Mouse (Mus musculus) hindlimb bud, embryonic 11.5 days (tissue): ENCODE measurements around the gene Ttc36.

ENCODE experiments used
- DNase-seq: peaks from one replicate; pipeline ENCODE4 v3.0.0-alpha.2; 2012; ENCODE audit warnings: low read depth, low spot score; ENCODE audit errors: extremely low spot score

Ttc36 gene

DNA sequence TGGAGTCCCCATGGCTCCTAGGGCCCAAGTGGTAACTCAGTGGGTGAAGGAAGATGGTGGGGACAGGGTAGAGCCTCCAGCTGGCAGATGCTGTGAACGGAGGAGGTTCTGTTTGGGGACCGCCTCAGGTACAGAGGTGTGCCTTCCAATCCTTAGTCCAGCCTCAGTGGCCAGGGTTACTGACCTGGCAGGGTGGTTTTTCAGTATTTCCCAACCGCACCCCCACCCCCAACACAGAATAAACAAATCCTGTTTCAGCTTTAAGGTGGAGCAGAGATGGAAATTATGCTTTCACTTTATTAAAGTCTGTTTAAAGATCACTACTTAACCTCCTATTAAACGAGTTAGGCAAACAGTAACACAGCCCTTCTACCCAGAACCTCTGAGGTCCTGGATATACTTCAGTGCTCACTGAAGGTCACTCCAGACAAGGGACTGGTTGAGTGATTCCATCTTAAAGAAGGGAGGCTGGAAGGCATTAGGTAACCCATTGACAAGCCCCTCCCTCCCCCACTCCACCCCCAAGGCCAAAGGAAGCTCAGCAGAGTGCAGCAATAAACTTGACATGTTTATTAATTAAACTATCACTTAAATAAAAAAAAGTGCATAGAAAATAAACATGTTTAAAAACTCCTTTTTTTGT is at the start of gene Ttc36:
TSS of gene Ttc36 (minus strand) at position 265 of the 643 bp plus-strand sequence.
- no peak for DNase-seq

DNA sequence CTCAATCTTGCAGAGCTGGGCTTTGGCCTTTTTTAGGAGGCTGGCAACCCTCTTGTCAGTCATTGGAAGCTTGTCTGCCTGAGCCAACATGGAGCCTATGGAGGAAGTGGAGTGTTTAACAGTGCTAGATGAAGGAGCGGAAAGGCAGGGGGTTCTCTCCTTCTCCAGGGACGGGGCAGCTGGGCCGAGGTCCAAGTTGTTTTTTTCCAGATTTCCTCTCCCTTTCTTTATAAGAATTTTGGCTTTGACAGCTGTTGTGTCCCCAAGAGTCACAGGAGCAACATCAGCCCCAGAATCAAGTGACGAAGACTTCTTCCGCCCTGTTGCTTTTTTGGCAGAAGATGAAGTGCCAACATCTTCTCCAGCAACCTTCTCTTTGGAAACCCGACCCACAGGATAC is 44.6 kb upstream of the Ttc36 start:
- no peak for DNase-seq

DNA sequence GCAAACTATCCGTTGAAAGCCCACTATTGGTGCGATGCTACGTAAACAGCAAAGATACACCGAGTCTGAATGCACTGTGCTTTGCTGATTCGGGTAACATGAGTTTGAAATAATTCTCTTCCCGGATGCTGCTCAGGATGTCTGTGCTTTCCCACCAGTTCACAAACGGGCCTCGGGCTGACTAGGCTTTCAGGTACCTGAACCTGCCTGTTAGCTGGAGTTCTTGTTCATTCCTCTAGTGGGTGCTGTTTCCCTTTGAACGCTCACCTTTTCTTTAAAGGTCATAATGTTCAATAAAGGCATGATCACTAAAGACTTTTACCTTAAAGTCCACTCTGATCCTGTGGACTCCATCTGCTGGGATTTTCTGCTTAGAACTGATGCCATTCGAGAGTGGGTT is 38.4 kb upstream of the Ttc36 start:
- DNase-seq, result no peak

DNA sequence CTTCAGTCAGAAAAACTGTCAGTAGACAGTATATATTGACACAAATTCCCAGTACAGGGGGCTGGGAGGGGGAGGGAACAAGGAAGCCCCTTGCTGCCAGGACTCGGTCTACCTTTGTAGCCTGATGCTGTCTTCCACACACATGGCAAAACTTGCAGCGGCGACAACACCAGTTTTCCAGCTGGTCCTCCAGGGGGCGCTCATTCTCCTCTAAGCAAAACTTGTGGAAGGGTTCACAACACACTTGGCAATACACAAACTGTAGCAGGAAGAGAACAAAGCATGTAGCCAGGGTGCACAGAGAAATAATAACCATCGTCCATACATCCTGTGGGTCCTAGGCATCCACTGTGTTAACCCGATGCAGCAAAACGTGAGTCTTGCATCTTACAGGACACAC is 33.6 kb upstream of the Ttc36 start:
- peak; percentile 35 for DNase-seq

DNA sequence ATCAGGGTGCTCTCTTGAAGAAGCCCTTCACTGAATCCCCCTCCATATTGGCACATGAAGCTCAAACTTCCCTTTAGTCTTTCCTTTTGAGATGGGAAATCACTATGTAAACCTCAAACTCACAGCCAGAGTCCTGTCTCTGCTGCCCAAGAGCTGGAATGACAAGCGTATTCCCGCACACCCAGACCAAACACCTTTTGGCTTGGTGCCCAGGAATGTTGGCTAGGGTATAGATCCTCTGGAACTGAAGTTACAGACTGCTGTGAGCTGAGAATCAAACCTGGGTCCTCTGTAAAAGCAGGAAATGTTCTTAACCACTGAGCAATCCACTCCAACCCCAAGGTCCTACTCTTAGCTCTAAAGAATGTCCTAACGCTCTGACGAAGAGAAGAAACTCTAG is 29.5 kb upstream of the Ttc36 start:
- DNase-seq, result no peak

DNA sequence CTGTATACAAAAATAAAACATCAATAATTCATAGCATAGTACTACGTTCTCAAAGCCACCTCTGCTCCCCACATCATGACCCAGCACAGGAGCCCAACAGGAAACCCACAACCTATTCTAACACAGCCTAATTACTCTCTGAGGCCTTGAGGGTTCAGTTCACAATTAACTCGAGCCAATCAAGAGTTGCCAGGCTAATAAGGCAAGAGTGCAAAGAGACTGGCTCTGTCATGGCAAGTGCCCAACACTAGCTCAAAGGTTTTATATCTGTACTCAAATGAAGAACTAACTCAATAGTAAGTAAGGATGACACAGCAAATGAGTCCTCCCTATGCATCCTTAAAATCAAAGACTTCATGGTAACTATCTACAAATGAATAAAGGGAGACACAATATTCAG is 27.6 kb upstream of the Ttc36 start:
- no peak for DNase-seq

DNA sequence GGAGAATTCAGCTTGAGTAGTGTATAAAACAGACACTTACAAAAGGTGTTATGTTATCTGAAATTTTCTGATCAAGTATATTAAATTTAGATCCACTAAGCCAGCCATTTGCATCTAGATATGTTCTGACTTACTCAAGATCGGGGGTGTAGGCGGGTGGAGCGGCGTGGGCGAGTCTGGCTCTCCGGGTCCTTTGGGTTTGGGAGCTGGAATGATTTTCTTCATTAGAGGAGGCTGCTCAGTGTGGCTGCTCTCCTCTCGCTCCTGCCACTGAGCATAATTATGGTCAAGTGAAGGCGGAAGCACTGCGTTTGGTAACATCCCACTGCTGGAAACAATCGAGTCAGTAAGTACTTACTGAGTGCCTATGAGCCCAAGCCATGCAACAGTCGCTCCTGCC is 26.1 kb upstream of the Ttc36 start:
- no peak for DNase-seq

DNA sequence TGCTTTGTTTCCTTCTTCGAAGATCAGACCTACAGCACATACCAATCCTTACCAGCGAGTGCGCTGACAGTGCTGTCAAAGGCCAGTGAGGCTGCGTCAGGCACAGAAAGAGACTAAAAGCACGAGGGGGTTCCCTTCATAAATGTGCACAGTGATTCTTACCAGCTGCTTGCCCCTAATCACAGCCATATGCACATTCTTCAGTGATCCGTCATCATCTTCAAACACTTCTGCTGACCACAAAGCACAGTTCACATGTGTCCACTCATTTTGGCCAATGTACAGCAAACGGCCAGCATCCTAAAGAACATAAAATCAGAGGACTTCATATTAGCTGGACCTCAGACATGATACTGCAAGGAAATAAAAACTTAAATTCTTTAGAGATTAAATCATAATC is 23.8 kb upstream of the Ttc36 start:
- DNase-seq, result no peak

DNA sequence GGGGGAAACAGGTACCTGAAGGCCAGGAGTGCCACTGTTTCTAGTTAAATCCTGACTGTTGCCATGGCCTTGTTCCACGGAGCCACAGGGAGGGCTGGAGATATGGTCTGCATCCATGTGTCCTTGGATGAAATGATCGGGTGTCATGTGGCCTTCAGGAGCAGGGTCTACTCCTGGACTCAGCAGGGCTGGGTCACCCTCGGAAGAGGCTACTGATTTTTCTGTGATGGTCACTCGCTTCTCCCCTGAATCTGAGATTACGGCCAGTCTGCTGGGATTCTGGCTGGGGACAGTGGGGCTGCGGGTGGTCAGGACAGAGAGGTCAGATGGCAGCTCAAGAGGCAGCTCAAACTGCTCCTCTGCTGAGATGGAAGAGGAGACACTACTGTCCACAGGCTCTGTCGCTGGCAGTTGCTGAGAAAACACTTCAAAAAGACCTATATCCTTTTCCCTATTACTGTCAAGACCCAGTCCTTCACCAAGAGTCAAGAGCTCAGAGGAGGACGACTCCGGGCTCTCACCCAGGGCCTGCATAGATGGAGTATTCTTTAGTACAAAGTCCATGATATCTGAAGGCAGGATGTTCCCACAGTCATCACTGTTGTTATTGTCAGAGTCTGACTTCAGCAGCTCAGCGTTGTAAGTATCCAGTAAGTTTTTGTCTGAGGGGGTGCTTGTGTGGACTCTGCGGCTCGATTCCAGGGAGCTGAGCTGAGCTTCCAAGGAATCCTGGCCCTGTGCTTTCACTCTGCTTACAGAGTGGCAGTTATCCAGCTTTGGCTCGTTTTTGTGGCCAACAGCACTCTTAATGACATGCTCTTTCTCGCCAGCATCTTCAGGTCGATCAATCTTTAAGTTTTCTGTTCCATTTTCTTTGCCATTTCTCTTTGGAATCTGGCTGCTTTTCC is 17.3 kb upstream of the Ttc36 start:
- DNase-seq, result no peak

DNA sequence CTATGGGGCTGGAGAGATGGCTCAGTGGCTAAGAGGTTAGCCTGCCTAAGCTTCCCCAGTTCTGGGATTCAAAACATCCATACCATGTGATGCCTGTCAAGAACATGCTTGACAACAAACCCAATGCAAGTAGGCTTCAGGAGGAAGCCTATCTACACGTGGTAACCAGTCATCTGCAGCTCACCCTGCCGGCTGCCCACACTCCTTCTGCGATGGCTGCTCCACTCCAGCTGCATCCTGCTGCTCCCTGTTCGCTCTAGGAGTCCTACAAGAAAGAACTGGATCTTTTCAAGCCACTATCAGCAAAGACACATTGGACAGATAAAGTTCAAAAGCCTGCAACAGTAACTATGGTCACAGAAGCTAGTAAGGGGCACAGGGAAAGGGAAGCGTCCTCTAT is 14.7 kb upstream of the Ttc36 start:
- no peak for DNase-seq

DNA sequence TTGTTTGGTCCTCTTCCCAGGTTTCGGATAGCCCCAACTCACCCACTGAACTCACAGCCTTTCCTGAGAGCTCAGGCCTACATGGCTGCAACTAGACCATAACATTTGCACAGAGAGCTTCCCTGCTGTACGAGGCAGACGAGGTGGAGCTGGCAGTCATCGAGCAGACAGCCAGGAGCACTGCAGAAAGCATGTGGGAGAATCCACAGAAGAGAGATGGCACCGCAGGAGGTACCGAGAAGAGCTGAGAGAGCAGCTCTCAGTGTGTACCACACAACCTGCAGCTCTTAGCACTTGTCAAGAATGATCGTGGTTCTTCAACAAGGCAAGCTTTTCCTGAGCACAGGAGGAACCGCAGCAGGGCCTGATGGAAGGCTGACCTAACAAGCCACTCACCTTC is 11.3 kb upstream of the Ttc36 start:
- no peak for DNase-seq

DNA sequence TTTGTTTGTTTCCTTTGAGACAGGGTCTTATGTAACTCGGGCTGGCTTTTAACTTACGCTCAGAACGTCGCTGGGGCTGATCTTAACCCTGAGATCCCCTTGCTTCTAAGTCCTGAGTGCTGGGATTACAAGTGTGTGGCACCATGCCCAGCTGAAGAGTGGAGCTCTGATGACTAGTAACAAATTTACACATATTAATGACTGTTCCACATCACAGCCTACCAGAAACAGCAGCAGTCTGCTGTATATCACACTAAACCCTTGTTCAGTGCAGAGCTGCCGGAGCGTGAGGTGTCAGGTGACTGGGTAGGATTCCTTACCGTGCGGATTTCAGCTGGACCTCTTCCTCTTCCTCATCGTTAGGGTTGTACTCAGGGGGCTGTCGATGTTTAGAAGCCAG is 7.4 kb upstream of the Ttc36 start:
- DNase-seq, result no peak

DNA sequence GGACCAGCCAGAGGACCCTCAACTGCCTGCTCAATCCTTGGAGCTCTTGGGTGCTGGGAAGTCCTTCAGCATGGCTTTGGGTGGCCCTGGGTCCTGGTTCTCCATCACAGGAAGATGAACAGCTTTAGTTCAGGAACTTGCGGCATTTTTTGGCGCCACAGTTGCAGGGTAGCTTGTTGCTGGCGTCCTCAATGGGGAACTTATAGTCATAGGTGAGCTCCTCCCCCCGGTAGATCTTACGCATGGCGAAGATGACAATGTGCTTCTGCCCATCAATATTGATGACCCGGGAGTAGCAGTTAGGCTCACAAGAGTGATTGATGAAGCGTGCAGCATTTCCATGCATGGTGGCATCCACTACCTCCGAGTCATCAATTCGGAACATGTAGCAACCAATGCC is 4.9 kb upstream of the Ttc36 start:
- no peak for DNase-seq

DNA sequence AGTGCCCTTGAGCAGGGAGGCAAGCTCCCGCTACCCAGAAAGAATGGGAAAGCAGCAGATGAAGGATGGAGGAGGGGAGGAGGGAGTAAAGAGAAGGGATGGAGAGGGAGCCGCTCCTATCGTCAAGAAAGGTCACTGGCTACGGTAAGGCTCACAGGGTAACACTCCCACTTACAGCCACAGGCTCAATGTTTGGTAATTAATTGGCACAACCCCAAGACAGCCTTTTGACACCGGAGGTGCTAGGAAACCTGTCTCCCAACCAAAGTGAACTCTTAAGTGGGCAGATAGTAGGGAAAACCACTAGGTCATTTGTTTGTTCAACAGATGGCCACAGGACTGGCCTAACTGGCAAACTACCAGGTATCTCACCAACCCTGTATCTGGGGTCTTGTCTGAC is 4.3 kb upstream of the Ttc36 start:
- DNase-seq, result no peak

DNA sequence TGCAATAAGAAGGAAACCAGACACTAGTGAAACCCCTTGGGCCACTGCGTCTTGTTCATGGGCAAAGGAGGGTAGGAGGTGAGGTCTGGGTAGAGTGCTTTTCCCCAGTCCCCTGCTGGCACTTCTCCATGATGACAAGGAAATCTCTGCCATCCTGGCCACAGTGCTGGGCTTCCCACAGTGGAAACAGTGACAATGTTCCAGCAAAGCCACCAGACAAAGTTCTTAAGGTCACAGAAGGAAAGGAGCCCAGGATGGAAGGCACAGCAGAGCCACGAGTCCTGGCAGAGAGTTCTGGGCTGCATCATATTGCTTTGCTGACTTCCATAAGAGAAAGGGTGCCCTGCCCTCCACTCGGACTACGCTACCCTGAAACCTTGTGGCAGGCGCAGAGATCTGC is 2.7 kb upstream of the Ttc36 start:
- no peak for DNase-seq

DNA sequence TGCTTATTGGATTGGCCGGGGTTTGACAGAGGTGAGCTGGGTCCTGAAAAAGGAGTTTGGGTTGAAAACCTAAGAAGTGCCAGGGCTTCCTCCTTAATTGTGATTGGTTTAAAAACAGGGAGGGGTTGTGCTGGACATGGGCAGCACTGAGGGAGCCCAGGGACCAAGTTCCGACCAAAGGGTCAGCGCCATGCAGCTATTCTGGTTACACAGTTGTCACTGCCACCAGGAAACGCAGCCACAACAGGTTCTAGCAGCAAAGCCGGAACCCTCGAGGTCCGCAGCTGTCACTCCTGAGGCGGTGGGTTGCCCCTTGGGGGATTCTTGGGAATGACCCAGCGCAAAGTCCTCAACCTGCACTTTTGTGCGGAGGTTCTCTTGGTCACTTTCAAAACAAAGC is 1.8 kb upstream of the Ttc36 start:
- no peak for DNase-seq

DNA sequence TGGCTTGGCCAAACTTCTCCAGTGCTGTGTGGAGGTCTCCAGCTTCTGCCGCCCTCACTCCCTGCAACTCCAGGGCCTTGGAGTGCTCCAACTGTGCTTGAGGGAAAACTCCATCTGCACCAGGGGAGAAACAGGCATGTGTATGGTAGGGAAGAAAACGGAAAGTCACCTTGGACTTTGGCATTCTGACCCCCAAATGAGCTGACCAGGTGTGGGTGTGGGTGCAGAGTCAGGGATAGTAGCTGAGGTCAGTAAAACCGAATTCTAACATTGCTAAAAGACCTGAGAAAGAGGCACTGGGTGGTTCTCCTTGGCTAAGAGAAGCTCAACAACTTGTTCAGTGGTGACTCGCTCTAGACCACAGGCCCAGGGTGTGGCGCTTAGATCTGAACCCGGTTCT is 1.2 kb downstream of the Ttc36 start:
- DNase-seq, result no peak

DNA sequence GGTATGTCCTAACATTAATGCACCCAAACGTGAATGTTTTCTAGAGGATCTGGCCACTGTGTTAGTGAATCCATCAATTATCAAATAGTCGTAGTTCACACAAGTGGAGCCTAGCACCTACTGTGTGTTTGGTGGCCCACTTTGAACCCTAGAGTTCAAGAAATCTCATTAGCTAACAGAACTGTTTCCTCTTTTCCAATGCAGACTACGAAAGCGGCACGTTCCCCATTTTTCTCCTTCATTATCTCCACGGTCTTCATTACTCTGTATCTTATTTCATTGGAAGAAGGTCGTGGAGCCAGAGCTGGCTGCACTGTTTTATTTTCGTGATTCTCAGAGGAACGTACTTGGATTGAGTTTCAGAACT is 2.9 kb downstream of the Ttc36 start:
- DNase-seq, result no peak

DNA sequence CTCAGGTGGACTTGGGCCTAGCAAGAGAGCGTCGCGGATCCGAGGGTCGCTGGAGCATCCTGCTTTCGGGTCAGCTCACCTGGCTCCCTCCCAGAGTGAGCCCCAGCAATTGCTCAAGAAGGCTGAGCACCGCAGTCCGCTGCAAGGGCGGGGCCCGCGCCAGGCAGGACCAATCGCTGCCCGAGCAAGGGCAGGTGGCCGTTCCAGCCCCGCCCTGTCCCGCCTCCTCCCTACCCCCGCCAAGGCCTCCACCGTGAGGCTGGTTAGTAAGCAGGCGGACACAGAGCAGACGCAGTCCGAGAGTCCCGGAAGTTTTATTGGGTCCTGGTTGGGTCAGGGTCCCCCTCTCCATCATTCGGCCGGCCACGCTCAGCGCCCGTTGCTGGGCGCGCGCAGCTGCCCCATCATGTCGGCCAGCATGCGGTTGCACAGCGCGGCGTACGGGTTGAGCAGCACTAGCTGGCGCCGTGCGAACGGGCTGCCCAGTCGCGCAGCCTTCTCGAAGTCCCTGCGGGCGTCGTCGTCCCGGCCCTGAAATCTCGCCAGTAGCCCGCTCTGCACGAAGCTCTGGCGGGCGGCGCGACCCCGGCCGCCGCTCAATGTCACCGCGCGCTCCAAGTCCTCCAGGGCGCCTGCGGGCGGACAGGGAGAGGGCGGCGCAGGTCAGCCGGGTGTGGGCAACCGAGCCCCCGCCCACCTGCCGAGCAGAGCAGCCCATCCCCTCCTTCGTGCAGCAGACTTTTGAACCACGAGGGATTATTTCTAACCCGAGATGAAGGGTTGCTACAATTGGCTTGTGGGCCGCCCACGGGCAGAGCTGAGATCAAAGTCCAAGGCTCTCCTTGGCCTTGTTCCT is 3.5 kb downstream of the Ttc36 start, which contains the start of gene Tmem25:
TSS of gene Tmem25 (minus strand) at position 206 of the 856 bp plus-strand sequence.
- peak; percentile 16 for DNase-seq

DNA sequence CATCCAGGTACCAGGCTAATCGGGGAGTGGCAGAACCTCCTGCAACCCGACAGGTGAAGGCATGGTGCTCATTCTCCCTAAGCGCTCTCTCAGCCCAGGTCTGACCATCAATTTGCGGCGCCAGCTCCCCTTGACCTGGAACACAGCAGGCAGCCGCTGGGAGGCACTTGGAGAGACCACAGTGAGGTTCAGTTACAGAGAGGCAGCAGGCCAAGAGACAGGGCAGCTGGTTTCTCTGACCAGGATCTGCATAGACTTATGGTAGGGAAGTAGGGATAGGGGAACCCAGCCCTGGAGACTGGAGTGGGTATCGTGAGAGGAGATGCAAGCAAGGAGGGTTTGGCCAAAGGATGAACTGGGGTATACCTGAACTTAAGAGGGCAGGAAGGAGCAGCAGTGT is 4.6 kb downstream of the Ttc36 start:
- no peak for DNase-seq

DNA sequence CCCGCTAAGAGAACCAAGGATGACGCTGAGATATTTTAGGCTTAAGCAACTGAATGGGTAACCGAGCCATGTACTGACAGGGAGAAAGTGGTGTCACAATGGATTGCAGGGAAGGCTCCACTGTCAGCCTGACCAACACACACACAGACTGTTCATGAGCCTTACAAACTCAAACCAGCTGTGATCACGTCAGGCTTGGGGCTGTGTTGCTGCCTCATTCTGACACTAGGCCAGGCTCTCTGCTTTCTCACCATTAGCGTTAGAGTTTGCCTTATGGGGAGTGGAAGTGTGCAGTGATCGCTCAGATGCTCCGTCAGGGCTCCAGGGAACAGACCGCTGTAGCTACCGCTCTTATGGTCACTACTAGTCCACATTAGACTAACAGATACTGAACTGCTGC is 10.0 kb downstream of the Ttc36 start:
- no peak for DNase-seq
